Mouse (Mus musculus) CH12.LX (cell line): ENCODE data around the gene Tubd1.

Experiments used
- CTCF ChIP-seq, 2 experiments: IDR thresholded peaks in 1 of 2; conservative IDR thresholded peaks in 1 of 2; 2 replicates each; pipeline ENCODE4 v1.5.1; 2011 to 2012; ENCODE audit warnings: low read depth in 2 of 2, low read length in 2 of 2, improper control_type of control experiment in 1 of 2, inconsistent platforms in 1 of 2, mild to moderate bottlenecking in 1 of 2, moderate library complexity in 1 of 2
- E2F4 ChIP-seq: IDR thresholded peaks from 2 replicates; pipeline ENCODE4 v1.6.1; 2011; ENCODE audit warnings: low read depth, low read length, improper control_type of control experiment; ENCODE audit not compliant: insufficient replicate concordance
- ETS1 ChIP-seq: conservative IDR thresholded peaks from 2 replicates; pipeline ENCODE4 v1.6.1; 2012; ENCODE audit warnings: low read depth, mild to moderate bottlenecking, inconsistent platforms, low read length, improper control_type of control experiment, moderate library complexity
- POLR2A ChIP-seq: IDR thresholded peaks from 2 replicates; pipeline ENCODE4 v1.6.1; 2011; ENCODE audit warnings: low read depth, mild to moderate bottlenecking, improper control_type of control experiment, low read length
- RCOR1 ChIP-seq: conservative IDR thresholded peaks from 2 replicates; pipeline ENCODE4 v1.6.1; 2012; ENCODE audit warnings: low read depth, mild to moderate bottlenecking, inconsistent platforms, low read length, improper control_type of control experiment
- TCF12 ChIP-seq: IDR thresholded peaks from 2 replicates; pipeline ENCODE4 v1.6.1; 2014; ENCODE audit warnings: low read depth, mild to moderate bottlenecking, inconsistent platforms, low read length, improper control_type of control experiment
- UBTF ChIP-seq: IDR thresholded peaks from 2 replicates; pipeline ENCODE4 v1.6.1; 2012; ENCODE audit warnings: low read depth, mild to moderate bottlenecking, inconsistent platforms, low read length, improper control_type of control experiment, moderate library complexity

DNA sequence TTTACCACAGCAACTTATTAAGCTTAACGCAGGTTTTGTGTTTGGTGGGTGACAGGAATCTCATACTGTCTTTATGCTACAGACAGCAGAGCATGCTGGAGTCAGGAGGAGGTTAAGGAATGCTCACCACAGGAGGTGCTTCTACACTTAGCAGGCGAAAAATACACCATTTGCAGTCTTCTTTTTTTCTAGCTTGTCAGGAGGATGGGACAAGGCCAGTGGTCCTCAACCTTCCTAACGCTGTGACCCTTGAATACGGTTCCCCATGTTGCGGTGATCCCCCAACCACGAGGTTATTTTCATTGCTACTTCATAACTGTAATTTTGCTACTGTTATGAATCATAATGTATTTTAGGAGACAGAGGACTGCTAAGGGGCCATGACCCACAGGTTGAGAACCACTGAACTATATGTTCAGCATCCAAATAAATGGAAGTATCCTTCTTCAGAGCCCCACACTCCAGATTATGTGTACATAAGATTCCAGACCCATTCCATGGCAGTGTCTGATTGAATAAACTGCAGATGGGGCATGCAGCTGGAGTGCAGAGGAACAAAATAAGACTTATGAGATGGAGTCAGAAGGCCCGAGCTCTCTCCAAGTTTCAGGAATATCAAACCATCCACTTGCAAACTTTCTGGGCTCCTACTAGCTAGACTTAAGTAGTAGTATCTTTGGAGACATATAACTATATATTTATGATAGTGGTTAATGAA, 37.9 kb downstream of the Tubd1 start:
- TF ChIP-seq E2F4 (no peak), TCF12 (no peak; the same call in 1 of the 2 replicates), POLR2A (peak; percentile 60), CTCF (conservative IDR thresholded peaks at IDR 0.05 in 1 of 2, IDR thresholded peaks at IDR 0.05 in 1 of 2; ENCODE audit: low read depth in 2 of 2, low read length in 2 of 2) (no peak), RCOR1 (no peak), UBTF (no peak), ETS1 (0 out of 2 replicates have a peak, but pooled peaks have one; percentile 28)
